Mouse (Mus musculus) E14TG2a.4 (cell line): ENCODE data around the gene Atg9a.

ENCODE experiments used
- CTCF ChIP-seq: conservative IDR thresholded peaks from 2 replicates; pipeline ENCODE4 v1.5.1; 2014; ENCODE audit warnings: low read length
- POU5F1 ChIP-seq: IDR thresholded peaks from 2 replicates; pipeline ENCODE4 v1.6.1; 2014; ENCODE audit warnings: low read length, borderline replicate concordance

GRCm38 (mm10) chr1:75201236-75201635, 9.2 kb upstream of the Atg9a start:
- TF ChIP-seq CTCF = no peak
- TF ChIP-seq POU5F1 = no peak
